Mouse (Mus musculus) stomach, embryonic 14.5 days (tissue): ENCODE results near the gene Cactin. TPM values are rescaled to one million over a fixed set of nuclear protein-coding genes. Genes with fewer than 3 reads are reported as not detected.

Experiments
- ATAC-seq: fragments of 200-750 bp; cut with Nextera tagmentation; 2 replicates; pipeline ENCODE4 v1.8.0; 2017; ENCODE audit warnings: low read depth, moderate TSS enrichment; ENCODE audit not compliant: insufficient number of reproducible peaks, insufficient read depth, low FRiP score
- H3K27ac ChIP-seq: fragments of 300-500 bp; sonication (generic); 2 replicates; pipeline ENCODE4 v1.5.1; 2014; ENCODE audit warnings: mild to moderate bottlenecking, low read length, moderate library complexity, mixed read lengths
- H3K27me3 ChIP-seq: fragments of 300-500 bp; sonication (generic); 2 replicates; pipeline ENCODE4 v1.6.1; 2014; ENCODE audit warnings: low read length, control low read depth, mixed read lengths; ENCODE audit not compliant: control insufficient read depth, insufficient read depth
- H3K36me3 ChIP-seq: fragments of 300-500 bp; sonication (generic); 2 replicates; pipeline ENCODE4 v1.6.1; 2014; ENCODE audit warnings: mild to moderate bottlenecking, control low read depth, low read length, moderate library complexity, mixed read lengths; ENCODE audit not compliant: control insufficient read depth, insufficient read depth
- H3K4me1 ChIP-seq: fragments of 300-500 bp; sonication (generic); 2 replicates; pipeline ENCODE4 v1.6.1; 2014; ENCODE audit warnings: low read length, control low read depth, mixed read lengths; ENCODE audit not compliant: control insufficient read depth, insufficient read depth
- H3K4me2 ChIP-seq: fragments of 300-500 bp; sonication (generic); replicated peaks from 2 replicates; pipeline ENCODE4 v1.6.1; 2014; ENCODE audit warnings: low read depth, low read length, control low read depth
- H3K4me3 ChIP-seq: fragments of 300-500 bp; sonication (generic); 2 replicates; pipeline ENCODE4 v1.5.1; 2014; ENCODE audit warnings: low read depth, low read length, control low read depth
- H3K9ac ChIP-seq: fragments of 300-500 bp; sonication (generic); replicated peaks from 2 replicates; pipeline ENCODE4 v1.6.1; 2014; ENCODE audit warnings: low read depth, mild to moderate bottlenecking, control low read depth, low read length, moderate library complexity, mixed read lengths
- H3K9me3 ChIP-seq: fragments of 300-500 bp; sonication (generic); 2 replicates; pipeline ENCODE4 v1.6.1; 2016; ENCODE audit warnings: low read depth, low read length, control low read depth; ENCODE audit not compliant: control insufficient read depth
- WGBS: fragments of 180-500 bp; shearing (Covaris S2); extraction: QIAGEN DNeasy Blood & Tissue Kit; methylation state at CpG from one replicate; pipeline ENCODE4 v1.1.7; 2014; 5-methylcytosine and 5-hydroxymethylcytosine counted together
- polyA plus RNA-seq: library from polyadenylated mRNA; unstranded; fragments of >200 nt; fragmentation: Nextera tagmentation; extraction: Ambion mirVana; gene quantifications from 2 replicates; pipeline ENCODE4 v1.2.1, GENCODE M21; 2014

The Cactin gene
- polyA plus RNA-seq, 1 experiment from 2014 or later, result 21.3 TPM

- H3K27ac ChIP-seq, result peak within 1 kb of the TSS; percentile 83
- peak within 1 kb of the TSS; percentile 99 for H3K4me2 ChIP-seq
- H3K4me1 ChIP-seq, result peaks cover 23% of the 10 kb centered on the region
- peak; percentile 95 for ATAC-seq
- H3K4me3 ChIP-seq, result peak within 1 kb of the TSS; percentile 82
- H3K9ac ChIP-seq, result peak within 1 kb of the TSS; percentile 68
- no peaks in the 10 kb centered on the region for H3K9me3 ChIP-seq
- no peaks in the 10 kb centered on the region; the same call in 1 of the 2 replicates for H3K27me3 ChIP-seq
- WGBS, result under 1% methylated on average over 75 of the region's 80 CpGs
- no peaks in the 10 kb centered on the region for H3K36me3 ChIP-seq
Observed at GRCm38 (mm10) chr10:81292554-81293333, 28.2 kb upstream of the Cactin start, which contains the start of gene Pip5k1c. TSS of gene Pip5k1c (plus strand) at chr10:81292963.

- H3K9ac ChIP-seq, result peak overlapping the region; percentile 68
- no peaks in the 10 kb centered on the region; the same call in 1 of the 2 replicates for H3K27me3 ChIP-seq
- H3K4me2 ChIP-seq, result peak overlapping the region; percentile 99
- H3K27ac ChIP-seq, result peak overlapping the region; percentile 83; the same call in 1 of the 2 replicates
- peak overlapping the region; percentile 82 for H3K4me3 ChIP-seq
- 2% methylated on average over 25 of the region's 25 CpGs for WGBS
- ATAC-seq, result no peak
- no peaks in the 10 kb centered on the region for H3K36me3 ChIP-seq
- H3K9me3 ChIP-seq, result no peaks in the 10 kb centered on the region
- peaks cover 19% of the 10 kb centered on the region for H3K4me1 ChIP-seq
Observed at GRCm38 (mm10) chr10:81293334-81294030, 27.4 kb upstream of the Cactin start.

GRCm38 (mm10) chr10:81294442-81294841 lies 26.5 kb upstream of the Cactin start:
- Histone ChIP-seq H3K9me3 (no peaks in the 10 kb centered on the region), H3K9ac (peak overlapping the region; percentile 68; the same call in 1 of the 2 replicates), H3K4me2 (peak overlapping the region; percentile 99), H3K4me3 (peak overlapping the region; percentile 82; the same call in 1 of the 2 replicates), H3K4me1 (peaks cover 19% of the 10 kb centered on the region), H3K27ac (no peak overlapping the region), H3K27me3 (no peaks in the 10 kb centered on the region; the same call in 1 of the 2 replicates), H3K36me3 (no peaks in the 10 kb centered on the region)
- ATAC-seq, result no peak
- 48% methylated on average over 8 of the region's 8 CpGs for WGBS

GRCm38 (mm10) chr10:81295185-81295584 lies 25.7 kb upstream of the Cactin start:
- Histone ChIP-seq H3K27ac (no peak overlapping the region), H3K27me3 (no peaks in the 10 kb centered on the region; the same call in 1 of the 2 replicates), H3K4me3 (no peak overlapping the region), H3K4me1 (peaks cover 19% of the 10 kb centered on the region), H3K9me3 (no peaks in the 10 kb centered on the region), H3K4me2 (no peak overlapping the region), H3K9ac (no peak overlapping the region), H3K36me3 (no peaks in the 10 kb centered on the region)
- no peak for ATAC-seq
- 92% methylated on average over 6 of the region's 6 CpGs for WGBS

- no peak overlapping the region for H3K4me3 ChIP-seq
- no peak overlapping the region for H3K9ac ChIP-seq
- no peak overlapping the region for H3K4me2 ChIP-seq
- no peak for ATAC-seq
- no peaks in the 10 kb centered on the region for H3K9me3 ChIP-seq
- peak overlapping the region; percentile 15; the same call in 1 of the 2 replicates for H3K27ac ChIP-seq
- no peaks in the 10 kb centered on the region for H3K36me3 ChIP-seq
- WGBS, result 78% methylated on average over 6 of the region's 6 CpGs
- no peaks in the 10 kb centered on the region for H3K27me3 ChIP-seq
- H3K4me1 ChIP-seq, result peaks cover 25% of the 10 kb centered on the region
Observed at GRCm38 (mm10) chr10:81297246-81297645, 23.7 kb upstream of the Cactin start.

GRCm38 (mm10) chr10:81297845-81298244 lies 23.1 kb upstream of the Cactin start:
- no peak for ATAC-seq
- Histone ChIP-seq H3K4me2 (no peak overlapping the region; the same call in 1 of the 2 replicates), H3K9me3 (no peaks in the 10 kb centered on the region), H3K4me3 (no peak overlapping the region), H3K9ac (no peak overlapping the region), H3K27me3 (no peaks in the 10 kb centered on the region), H3K27ac (peak overlapping the region; percentile 15; the same call in 1 of the 2 replicates), H3K36me3 (no peaks in the 10 kb centered on the region), H3K4me1 (peaks cover 31% of the 10 kb centered on the region)
- 50% methylated on average over 10 of the region's 10 CpGs for WGBS

GRCm38 (mm10) chr10:81298369-81299100 lies 22.4 kb upstream of the Cactin start:
- Histone ChIP-seq H3K9me3 (no peaks in the 10 kb centered on the region), H3K36me3 (no peaks in the 10 kb centered on the region), H3K27me3 (no peaks in the 10 kb centered on the region), H3K4me1 (peaks cover 33% of the 10 kb centered on the region), H3K4me2 (no peak overlapping the region), H3K4me3 (no peak overlapping the region), H3K27ac (no peak overlapping the region), H3K9ac (no peak overlapping the region)
- 93% methylated on average over 17 of the region's 17 CpGs for WGBS
- no peak for ATAC-seq
